Mouse (Mus musculus): Measurements from ENCODE around the gene Smurf1. TPM values are rescaled to one million over a fixed set of nuclear protein-coding genes. Genes with fewer than 3 reads are reported as not detected.

Gene Smurf1
- polyA plus RNA-seq, 2 experiments = 24.7 to 28.3 TPM

DNA sequence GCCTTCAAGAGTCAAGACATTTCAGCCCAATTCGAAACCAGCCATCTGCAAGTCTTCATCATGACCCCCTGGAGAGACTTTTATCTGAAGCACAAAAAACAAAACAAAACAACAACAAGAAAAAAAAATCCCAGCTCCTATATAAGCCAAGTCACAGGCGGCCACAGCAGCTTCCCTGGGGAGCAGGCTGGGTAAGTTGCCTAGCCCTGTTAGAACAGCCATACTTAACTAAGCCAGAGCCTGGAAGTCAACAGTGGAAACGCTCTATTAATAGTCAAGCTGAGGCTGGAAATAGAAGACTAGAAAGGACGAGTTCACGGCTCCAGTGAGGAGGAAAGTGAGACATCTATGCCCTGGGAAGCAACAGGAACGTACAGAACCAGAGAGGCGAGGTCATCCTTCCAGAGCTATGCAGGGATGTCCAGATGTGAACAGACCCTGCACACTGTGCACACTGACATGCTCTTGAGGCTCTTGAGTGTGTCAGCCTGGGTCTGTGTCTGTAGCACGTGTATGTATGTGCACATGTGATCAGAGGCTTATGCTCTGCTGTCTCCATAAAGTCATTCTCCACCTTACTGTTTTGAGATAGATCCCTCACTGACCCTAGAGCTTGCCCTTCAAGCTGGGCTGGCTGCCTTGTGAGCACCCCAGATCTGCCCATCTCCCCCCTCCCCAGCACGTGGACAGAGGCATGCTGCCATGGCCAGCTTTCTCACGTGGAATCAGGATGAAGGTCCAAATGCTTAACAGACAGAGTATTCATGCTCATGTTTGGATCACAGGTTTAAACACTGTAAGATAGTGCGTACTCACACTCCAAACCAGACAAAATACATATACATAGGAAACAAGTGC is 36.6 kb downstream of the Smurf1 start:
- no peak for TF ChIP-seq POLR2A (IDR thresholded peaks at IDR 0.05; ENCODE audit: borderline replicate concordance, extremely low read depth, insufficient read depth, insufficient read length)
- Histone ChIP-seq H3K27ac (replicated peaks; ENCODE audit: low read depth, low read length) (no peak overlapping the region), H3K27me3 (ENCODE audit: control insufficient read depth, insufficient read depth, low read length) (no peaks in the 10 kb centered on the region), H3K9ac (ENCODE audit: low read depth, low read length, severe bottlenecking) (no peak overlapping the region), H3K9me3 (ENCODE audit: control insufficient read depth, low read length) (no peaks in the 10 kb centered on the region), H3K4me1 (ENCODE audit: control insufficient read depth, insufficient read depth, low read length) (peaks cover 7% of the 10 kb centered on the region; the same call in 1 of the 2 replicates), H3K4me2 (replicated peaks; ENCODE audit: low read depth, low read length, severe bottlenecking) (no peak overlapping the region), H3K36me3 (ENCODE audit: control insufficient read depth, insufficient read depth, low read length) (no peaks in the 10 kb centered on the region), H3K4me3 (replicated peaks; ENCODE audit: low read length) (no peak overlapping the region)
- ATAC-seq (ENCODE audit: low FRiP score, low read depth) = no peak
- no peak for DNase-seq (ENCODE audit: low spot score)
- 52% methylated on average over 11 of the region's 11 CpGs for WGBS

DNA sequence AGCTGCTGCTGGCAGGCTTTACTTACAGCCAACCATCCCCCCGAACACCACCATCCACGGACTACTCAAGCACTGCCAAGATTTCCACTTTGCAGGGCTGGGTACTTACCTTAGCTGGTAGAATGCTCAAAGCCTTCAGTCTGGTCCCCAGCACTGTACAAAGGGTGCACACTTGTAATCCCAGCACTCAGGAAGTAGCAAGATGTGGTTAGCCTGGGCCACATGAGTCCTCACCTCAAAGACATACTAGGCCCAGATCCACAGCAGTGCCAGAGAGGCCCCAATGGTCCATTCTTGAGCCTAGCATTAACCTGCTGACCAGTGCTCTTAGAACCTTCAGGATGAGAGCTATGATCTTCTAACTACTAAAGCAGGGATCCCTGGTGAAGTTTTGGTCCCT is 39.4 kb downstream of the Smurf1 start:
- Histone ChIP-seq H3K4me2 (replicated peaks; ENCODE audit: low read depth, low read length, severe bottlenecking) (no peak overlapping the region), H3K4me1 (ENCODE audit: control insufficient read depth, insufficient read depth, low read length) (peaks cover 9% of the 10 kb centered on the region; the same call in 1 of the 2 replicates), H3K27ac (replicated peaks; ENCODE audit: low read depth, low read length) (no peak overlapping the region), H3K9me3 (ENCODE audit: control insufficient read depth, low read length) (no peaks in the 10 kb centered on the region), H3K4me3 (replicated peaks; ENCODE audit: low read length) (no peak overlapping the region), H3K9ac (ENCODE audit: low read depth, low read length, severe bottlenecking) (no peak overlapping the region), H3K36me3 (ENCODE audit: control insufficient read depth, insufficient read depth, low read length) (no peaks in the 10 kb centered on the region), H3K27me3 (ENCODE audit: control insufficient read depth, insufficient read depth, low read length) (no peaks in the 10 kb centered on the region)
- TF ChIP-seq POLR2A (IDR thresholded peaks at IDR 0.05; ENCODE audit: borderline replicate concordance, extremely low read depth, insufficient read depth, insufficient read length) = no peak
- ATAC-seq (ENCODE audit: low FRiP score, low read depth) = no peak
- no peak for DNase-seq (ENCODE audit: low spot score)
- WGBS = 60% methylated on average over 2 of the region's 2 CpGs

DNA sequence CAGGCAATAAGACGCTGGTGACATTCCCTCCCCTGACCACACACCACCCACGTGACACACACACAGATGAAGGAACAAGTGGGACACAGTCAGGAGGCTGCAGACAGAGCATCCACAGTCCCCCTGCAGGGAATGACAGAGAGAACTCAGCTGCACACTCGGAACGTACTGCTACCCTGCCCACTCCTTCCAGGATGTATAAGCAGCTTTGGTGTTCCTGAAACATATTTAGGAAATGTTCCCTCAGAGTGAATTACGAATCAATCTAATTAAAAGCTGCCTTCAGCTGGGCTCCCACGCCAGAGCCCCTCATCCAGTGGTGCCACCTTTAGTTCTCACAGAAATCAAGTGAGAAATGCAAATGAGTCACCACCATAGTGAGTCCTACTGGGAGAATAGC is 42.3 kb downstream of the Smurf1 start:
- H3K9me3 ChIP-seq (ENCODE audit: control insufficient read depth, low read length) = no peaks in the 10 kb centered on the region
- no peak overlapping the region for H3K27ac ChIP-seq (replicated peaks; ENCODE audit: low read depth, low read length)
- H3K36me3 ChIP-seq (ENCODE audit: control insufficient read depth, insufficient read depth, low read length) = no peaks in the 10 kb centered on the region
- no peak overlapping the region for H3K9ac ChIP-seq (ENCODE audit: low read depth, low read length, severe bottlenecking)
- peaks cover 14% of the 10 kb centered on the region for H3K4me1 ChIP-seq (ENCODE audit: control insufficient read depth, insufficient read depth, low read length)
- 42% methylated on average over 6 of the region's 6 CpGs for WGBS
- no peak for TF ChIP-seq POLR2A (IDR thresholded peaks at IDR 0.05; ENCODE audit: borderline replicate concordance, extremely low read depth, insufficient read depth, insufficient read length)
- no peak overlapping the region for H3K4me3 ChIP-seq (replicated peaks; ENCODE audit: low read length)
- H3K27me3 ChIP-seq (ENCODE audit: control insufficient read depth, insufficient read depth, low read length) = no peaks in the 10 kb centered on the region
- ATAC-seq (ENCODE audit: low FRiP score, low read depth) (no peak), DNase-seq (ENCODE audit: low spot score) (no peak)
- H3K4me2 ChIP-seq (replicated peaks; ENCODE audit: low read depth, low read length, severe bottlenecking) = no peak overlapping the region

- Histone ChIP-seq H3K4me1 (ENCODE audit: control insufficient read depth, insufficient read depth, low read length) (peaks cover 19% of the 10 kb centered on the region), H3K27me3 (ENCODE audit: control insufficient read depth, insufficient read depth, low read length) (no peaks in the 10 kb centered on the region), H3K27ac (replicated peaks; ENCODE audit: low read depth, low read length) (no peak overlapping the region), H3K9ac (ENCODE audit: low read depth, low read length, severe bottlenecking) (no peak overlapping the region), H3K4me3 (replicated peaks; ENCODE audit: low read length) (no peak overlapping the region), H3K36me3 (ENCODE audit: control insufficient read depth, insufficient read depth, low read length) (no peaks in the 10 kb centered on the region), H3K9me3 (ENCODE audit: control insufficient read depth, low read length) (no peaks in the 10 kb centered on the region), H3K4me2 (replicated peaks; ENCODE audit: low read depth, low read length, severe bottlenecking) (no peak overlapping the region)
- DNase-seq (ENCODE audit: low spot score) (no peak), ATAC-seq (ENCODE audit: low FRiP score, low read depth) (no peak)
- 83% methylated on average over 8 of the region's 8 CpGs for WGBS
- TF ChIP-seq POLR2A (IDR thresholded peaks at IDR 0.05; ENCODE audit: borderline replicate concordance, extremely low read depth, insufficient read depth, insufficient read length) = no peak
Measured at GRCm38 (mm10) chr5:144919790-144920189, 45.9 kb downstream of the Smurf1 start.

- no peaks in the 10 kb centered on the region for H3K9me3 ChIP-seq (ENCODE audit: control insufficient read depth, low read length)
- no peak overlapping the region for H3K4me2 ChIP-seq (replicated peaks; ENCODE audit: low read depth, low read length, severe bottlenecking)
- peaks cover 25% of the 10 kb centered on the region for H3K4me1 ChIP-seq (ENCODE audit: control insufficient read depth, insufficient read depth, low read length)
- TF ChIP-seq POLR2A (IDR thresholded peaks at IDR 0.05; ENCODE audit: borderline replicate concordance, extremely low read depth, insufficient read depth, insufficient read length) = no peak
- H3K27me3 ChIP-seq (ENCODE audit: control insufficient read depth, insufficient read depth, low read length) = no peaks in the 10 kb centered on the region
- WGBS = 76% methylated on average over 9 of the region's 9 CpGs
- H3K27ac ChIP-seq (replicated peaks; ENCODE audit: low read depth, low read length) = no peak overlapping the region
- DNase-seq (ENCODE audit: low spot score) (no peak), ATAC-seq (ENCODE audit: low FRiP score, low read depth) (no peak)
- H3K9ac ChIP-seq (ENCODE audit: low read depth, low read length, severe bottlenecking) = no peak overlapping the region
- no peaks in the 10 kb centered on the region for H3K36me3 ChIP-seq (ENCODE audit: control insufficient read depth, insufficient read depth, low read length)
- H3K4me3 ChIP-seq (replicated peaks; ENCODE audit: low read length) = no peak overlapping the region
Measured at GRCm38 (mm10) chr5:144919194-144919593, 46.5 kb downstream of the Smurf1 start.

Measured in limb, embryonic 14.5 days (tissue).